Mouse (Mus musculus): ENCODE results near the gene Dusp7. TPM values are rescaled to one million over a fixed set of nuclear protein-coding genes. Genes with fewer than 3 reads are reported as not detected.

The Dusp7 gene
- total RNA-seq, 2 experiments from 2014 or later = 24.9 to 28.3 TPM

DNA sequence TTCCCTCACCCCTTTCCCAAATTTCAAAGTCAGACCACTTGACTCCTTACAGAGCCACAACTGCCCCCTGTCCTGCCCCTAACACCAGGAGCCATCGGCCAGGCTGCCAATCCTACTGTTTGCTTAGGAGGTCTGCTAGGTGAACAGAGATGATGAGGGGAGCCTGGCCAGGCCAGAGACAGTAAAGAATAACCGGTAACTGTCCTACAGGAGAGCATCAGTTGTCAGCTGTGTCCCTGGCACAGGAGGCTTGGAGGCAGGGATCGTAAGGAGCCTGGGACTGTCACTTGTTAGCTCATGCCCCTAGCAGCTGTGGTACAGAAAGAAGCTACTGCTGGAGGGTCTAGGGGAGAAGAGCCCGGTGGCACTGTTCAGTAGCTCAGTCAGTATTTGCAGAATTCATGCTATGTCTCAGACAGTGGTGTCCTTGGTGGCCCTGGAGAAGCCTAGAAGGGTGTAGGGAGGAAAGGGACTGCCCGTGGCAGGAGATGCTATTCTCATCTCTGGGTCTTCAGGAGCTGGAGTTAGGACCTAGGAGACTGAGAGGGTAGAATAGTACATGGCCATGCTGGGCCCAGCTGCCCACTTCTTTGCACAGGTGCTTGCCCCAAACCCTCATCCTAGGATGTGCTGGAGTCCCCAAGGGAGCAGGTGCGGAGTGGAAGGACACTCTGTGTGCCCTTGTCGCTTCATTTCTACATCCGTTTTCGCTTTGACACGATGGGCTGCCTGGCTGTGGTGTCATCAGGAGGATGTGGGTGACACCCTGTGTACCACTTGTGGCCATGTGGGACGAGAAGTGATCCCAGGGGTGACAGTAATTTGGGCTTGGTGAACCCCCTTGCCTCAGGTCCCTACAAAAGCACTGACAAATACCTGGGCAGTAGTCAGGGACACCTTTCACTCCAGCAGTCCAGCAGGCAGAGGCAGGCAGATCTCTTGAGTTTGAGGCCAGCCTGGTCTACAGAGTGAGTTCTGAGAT, 4.3 kb downstream of the Dusp7 start:
- intact Hi-C loops (cut with DNase I) = no loop called here

DNA sequence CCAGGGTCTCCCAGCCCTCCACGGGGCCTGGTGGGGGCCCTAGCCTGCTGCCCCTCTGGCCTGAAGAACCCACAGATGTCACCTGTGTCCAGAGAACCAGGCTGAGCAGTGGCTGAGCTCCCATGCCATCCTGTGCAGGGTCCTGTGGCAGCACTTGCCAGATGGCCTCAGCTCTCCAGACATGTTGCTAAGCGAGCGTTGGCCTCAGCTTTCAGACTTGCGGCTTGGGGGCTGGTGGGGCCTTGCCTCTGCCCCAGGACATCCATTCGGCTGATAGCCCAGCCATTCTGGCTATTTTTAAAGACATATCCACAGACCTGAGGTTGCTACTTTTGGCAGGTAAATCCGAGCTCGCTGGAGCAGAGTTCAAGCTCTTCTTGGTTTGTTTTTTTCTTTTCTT, 5.5 kb downstream of the Dusp7 start:
- intact Hi-C loops (cut with DNase I) = no loop called here
- DNase-seq = no peak

More for the DNA sequence above, 4.3 kb downstream of the Dusp7 start:
- no peak for DNase-seq

DNA sequence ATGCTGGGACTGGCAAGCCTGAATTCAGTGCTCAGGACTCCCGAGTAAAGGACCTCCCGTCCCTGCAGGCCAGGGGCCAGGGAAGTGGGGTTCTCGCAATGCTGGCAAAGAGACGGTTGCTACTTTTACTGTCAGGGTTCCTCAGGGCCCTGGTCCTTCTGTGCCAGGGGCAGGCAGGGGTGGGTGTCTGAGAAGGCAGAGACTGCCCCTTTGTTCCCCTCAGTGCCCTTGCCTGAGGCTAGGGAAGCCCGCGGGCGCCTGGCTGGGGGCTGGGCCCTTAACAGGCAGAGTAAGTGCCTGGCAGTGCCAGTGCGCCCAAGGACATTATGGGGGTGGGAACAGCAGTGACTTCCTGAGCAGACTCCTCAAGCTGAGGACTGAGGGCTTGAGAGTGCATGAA, 8.8 kb downstream of the Dusp7 start:
- intact Hi-C loops (cut with DNase I) = no loop called here
- no peak for DNase-seq

DNA sequence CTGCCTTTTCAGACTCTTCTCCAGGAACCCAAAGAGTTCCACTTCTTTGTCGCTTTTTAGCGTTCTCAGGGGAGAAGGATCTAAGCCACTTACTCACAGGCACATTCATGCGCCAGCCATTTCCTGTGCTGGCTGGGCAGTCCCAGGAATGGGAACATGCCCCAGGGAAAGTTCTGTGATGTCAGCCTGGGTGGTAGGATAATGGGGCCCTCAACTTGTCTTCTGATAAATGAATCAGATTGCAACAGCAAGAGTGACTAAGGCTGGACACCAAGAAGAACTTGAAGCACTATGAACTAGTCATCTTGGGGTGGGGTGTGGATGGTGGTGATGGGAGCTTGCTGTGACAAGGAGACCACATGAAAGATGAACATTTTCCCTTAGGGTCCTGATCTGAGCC, 9.6 kb downstream of the Dusp7 start:
- intact Hi-C loops (cut with DNase I) = no loop called here
- no peak for DNase-seq

DNA sequence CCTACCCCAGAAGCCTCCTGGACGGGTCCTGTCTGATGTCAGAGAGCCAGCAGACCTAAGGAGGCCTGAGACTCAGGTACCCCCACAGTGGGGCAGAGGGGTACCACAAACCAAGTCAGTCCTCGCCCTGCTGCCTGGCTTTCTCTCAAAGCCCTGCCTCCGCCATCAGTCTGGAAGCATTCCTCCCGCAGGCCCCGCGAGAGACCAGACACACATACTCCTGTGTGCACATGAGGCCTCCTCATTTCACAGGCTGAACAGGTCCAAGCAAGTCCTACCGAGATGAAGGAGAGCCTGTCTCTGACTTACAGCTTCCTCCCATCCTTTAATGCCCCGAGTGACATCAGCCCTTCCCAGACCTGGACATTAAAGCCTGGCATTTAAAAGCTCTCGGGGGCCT, 10.3 kb downstream of the Dusp7 start:
- intact Hi-C loops (cut with DNase I) = no loop called here
- DNase-seq = no peak

DNA sequence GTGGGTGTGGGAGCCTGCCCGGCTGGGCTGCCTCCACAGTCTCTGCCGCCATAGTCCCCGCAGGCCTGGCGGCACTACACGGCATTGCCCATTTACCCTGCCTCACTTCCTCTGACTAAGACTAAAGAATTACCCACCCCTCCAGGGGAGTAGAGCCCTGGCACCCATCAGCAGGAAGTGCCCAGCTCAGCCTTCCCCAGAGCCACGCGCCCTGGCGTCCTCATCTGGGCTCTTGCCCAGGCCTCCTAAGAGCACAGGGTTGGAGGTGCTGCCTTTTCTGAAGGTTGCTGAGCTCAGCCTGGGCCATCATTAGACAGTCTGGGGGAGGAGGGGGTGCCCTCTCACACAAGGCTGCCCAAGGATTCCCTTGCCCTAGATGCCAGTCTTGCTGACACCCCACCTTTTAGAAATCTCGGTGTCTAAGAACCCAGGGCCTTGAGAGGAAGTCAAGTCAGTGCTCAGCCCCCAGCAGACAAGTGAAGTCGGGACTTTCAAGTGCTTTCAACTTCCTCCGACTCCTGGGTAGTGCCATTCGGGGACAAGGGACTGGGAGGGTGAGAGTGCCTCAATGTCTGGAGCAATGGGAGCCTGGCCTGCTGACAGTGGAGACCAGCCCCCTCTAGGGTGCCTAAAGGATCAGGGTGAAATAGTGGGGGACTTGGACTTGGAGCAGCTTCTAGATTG, 17.9 kb downstream of the Dusp7 start:
- DNase-seq = peak; percentile 37 to 52
- intact Hi-C loops (cut with DNase I) = loop anchor here (2.0 kb wide), 1 partner anchor 16 kb away; no protein-coding TSS in a partner anchor

DNA sequence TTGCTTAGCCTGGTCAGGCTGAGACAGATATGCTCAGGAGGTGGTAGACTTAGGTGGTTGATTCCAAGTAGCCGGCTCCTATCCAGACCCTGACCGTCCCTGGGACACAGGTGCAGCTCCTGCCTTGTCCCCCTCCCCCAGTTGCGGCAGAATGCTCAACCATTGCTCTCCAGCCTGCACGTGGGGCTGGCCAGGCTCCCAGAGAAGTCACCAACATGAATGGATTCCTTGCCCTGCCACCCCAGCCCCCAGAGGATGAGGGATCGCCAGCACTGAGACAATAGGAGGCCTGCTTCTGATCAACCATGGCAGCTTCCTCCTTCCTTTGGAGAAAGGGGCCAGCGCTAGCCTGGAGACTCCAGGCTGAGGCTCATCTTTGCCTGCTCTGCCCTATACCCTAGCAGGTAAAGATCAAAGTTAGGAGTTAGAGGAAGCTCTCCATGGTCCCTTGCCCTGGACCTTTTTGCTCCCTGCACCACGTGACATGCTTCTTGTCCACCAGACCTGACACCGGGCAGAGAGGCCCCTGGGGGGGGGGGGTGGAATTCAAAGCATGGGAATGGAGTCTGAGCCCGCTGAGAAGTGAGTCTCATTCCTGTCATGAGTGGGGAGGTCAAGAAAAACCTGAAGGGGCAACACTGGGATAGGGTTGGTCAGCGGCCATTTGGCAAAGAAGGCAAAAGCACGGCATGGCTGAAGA, 24.5 kb downstream of the Dusp7 start:
- no peak for DNase-seq
- intact Hi-C loops (cut with DNase I) = no loop called here

DNA sequence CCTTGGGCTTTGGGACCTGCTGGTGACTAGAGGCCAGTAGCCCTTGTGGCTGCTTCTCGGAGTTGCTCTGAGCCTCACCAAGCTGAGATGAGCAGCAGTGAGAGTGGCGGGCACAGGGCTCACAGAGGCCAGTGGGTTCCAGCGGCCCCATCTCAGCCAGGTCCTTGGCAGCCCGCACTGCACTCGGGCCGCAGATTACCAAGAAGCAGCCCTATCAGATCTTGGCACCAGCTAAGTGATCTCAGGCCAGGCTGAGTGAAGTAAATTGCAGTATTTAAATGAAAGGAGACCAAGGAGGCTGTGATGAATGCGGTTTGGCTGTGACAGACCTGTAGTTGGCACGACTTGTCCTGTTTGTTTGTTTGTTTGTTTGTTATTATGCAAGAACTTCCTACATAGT, 25.1 kb downstream of the Dusp7 start:
- DNase-seq = no peak
- intact Hi-C loops (cut with DNase I) = no loop called here

DNA sequence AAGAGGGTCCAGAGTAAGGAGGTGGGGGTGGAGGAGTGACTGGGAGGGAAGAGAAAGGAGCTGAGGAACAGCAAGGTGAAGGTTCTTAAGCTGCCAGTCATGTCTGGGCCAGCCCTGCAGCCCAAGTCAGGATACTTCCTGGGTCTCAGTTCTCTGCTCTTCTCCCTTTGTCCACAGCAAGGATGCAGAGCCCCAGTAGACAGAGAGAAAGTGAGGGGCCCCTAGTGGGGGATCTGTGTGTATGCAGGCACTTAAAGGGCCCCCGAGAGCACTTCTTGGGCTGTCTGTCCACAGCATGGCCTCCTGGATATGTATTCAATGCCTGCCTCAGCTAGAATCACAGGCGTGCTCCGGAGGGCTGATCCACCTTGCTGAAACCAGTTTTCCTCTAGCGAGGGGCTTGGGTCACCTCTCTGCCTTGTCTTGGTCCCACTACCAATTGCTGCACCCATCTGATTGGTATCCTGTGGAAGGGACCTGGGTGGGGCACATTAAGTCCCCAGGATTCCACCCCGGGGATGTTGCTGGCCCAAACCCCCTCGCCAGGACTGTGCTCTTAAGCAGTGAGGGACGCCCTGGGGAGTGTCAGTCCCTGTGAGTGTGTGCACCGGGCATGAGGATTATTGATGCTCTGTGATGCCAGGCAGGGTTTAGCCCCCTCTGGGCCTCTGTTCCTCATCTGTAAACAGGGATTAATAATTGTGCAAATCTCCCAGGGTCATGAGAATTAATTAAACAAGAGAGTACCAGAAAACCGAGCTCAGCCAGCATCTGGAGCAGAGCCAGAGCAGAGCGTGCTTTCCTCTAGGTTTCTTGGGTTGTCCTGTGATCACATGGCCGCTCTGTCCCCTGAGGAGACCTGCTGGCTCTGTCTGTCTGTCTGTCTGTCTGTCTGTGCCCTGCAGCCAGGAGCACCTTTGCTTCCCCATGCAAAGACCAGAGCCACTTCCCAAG, 26.5 kb downstream of the Dusp7 start:
- DNase-seq = no peak
- intact Hi-C loops (cut with DNase I) = no loop called here

DNA sequence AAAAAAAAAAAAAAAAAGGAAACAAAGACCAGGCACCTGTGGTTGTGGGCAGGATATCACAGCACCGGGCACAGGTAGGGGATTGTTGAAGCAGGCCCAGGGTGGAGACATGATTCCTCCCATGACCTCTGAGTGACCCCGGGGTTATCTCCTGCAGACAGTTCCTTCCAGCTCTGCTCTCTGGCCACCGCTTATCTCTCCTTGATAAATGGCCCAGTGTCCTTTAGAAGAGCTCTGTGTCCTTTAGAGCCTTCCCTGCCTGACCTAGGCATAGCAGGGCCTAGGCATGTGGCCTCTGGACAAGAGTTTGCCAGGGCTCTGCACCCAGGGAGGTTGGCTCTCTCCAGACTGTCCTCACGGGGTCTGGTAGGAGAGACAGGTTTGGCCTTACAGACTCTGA, 29.3 kb downstream of the Dusp7 start:
- no peak for DNase-seq
- intact Hi-C loops (cut with DNase I) = no loop called here

DNA sequence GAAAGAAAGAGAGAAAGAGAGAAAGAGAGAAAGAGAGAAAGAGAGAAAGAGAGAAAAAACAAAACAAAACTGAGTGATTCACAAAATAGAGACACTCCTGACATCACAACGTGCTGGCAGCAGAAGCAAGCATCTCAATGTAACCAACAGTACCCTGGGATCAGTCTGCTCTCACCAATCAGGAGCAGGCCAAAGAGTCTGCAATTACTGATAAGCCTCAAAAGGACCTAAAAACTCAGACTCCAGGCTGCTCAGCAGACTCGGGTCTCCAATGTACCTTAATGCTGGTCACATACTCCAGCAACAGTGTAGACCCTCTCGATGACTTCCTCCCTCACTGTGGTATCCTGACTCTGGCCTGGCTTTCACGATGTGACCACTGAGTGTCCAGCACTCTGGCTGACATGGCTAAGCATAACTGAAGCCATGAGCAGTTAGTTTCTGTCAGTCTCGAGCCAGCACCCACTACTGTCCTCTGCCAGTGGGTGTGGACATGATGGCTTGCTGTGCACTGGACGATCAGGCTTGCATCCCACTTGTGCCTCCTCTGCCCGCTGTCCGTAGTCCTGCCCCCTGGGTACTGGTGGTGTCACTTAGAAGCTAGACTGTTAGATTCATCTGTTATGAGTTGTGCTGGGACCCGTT, 30.4 kb downstream of the Dusp7 start:
- intact Hi-C loops (cut with DNase I) = no loop called here
- DNase-seq = no peak

DNA sequence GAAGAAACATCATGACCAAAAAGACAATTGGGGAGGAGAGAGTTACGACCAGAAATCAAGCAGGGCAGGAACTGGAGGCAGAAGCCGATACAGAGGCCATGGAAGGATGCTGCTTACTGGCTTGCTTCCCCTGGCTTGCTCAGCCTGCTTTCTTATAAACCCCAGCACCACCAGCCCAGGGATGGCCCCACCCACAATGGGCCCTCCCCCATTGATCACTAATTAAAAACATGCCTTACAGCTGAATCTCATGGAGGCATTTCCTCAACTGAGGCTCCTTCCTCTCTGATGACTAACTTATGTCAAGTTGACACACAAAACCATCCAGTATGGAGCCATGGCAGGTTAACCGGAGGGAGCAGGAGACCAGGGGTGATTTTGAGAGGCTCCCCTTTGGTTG, 31.4 kb downstream of the Dusp7 start:
- intact Hi-C loops (cut with DNase I) = no loop called here

DNA sequence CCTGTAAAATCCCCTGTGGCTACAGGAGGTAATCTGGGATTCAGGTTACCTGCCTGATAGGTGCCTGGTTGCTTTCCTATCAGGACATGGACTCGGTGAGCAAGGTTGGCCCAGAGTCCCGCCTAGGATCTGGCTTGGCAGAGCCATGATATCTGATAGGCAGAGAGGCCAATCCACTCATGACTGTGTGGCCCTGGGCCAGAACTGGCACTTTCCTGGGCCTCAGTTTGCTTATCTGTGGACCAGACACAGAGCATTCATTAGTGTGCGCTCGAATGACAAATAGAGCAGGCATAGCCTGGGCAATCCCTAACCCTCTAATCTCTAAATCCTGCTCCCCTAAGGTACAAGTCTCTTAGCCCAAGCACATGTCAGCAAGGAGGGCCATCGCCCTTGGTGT, 33.7 kb downstream of the Dusp7 start:
- DNase-seq = no peak
- intact Hi-C loops (cut with DNase I) = loop anchor here (2.0 kb wide), 1 partner anchor 15 kb away; no protein-coding TSS in a partner anchor

More for the DNA sequence above, 31.4 kb downstream of the Dusp7 start:
- DNase-seq = no peak

DNA sequence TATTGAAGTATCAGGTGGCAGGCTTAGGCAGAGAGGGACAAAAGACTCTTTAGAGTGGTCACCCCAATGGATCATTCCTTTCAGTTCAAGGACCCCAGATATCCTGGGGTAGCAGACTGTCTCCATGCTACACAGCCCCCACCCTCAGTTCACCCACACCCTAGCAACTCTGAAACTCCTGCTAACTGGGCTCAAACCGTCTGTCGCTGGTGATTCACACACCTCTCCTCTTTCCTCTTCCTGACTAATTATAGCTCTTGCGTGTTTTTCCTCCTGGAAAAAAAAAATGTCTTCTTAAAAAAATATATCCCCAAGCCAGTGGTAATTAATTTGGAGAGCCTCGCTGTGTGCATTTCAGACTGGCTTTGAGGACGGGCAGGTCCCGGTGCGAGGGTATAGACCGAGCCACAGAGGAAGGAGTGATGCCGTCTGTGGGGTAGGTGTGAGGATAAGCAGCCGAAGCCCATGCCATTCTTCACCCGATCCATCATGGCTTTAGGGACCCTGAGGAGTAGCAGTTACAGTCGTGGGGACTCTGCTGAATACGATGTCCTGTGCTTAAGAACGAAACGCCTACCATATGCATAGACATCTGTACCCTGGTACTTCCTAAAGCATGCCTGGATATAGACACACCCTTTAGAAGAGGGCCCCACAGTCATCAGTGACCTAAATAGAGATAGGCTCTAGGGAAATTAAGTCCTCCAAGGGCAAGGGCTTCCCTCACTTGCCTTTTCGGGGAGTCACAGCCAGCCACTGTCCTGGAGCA, 34.4 kb downstream of the Dusp7 start:
- DNase-seq = no peak
- intact Hi-C loops (cut with DNase I) = loop anchor here (2.0 kb wide), 1 partner anchor 16 kb away; no protein-coding TSS in a partner anchor

DNA sequence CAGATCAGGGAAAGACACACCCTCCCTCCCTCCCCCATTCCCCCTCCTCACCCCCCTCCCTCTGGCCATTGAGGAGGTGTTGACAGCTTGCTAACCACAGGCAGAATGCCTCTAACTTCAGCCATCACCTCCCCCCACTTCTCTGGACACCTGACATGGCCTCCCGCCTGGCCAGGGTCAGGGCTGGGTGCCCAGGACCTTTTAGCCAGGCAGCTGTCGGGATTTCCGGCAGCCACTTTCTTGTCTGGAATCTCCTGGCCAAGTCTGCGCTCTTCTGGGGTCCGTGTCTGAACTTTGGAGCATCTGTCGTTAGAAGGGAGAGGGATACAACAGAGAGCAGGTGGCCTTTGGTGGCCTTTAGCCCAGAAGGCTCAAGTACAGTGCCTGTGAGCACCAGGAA, 36.8 kb downstream of the Dusp7 start:
- intact Hi-C loops (cut with DNase I) = no loop called here
- DNase-seq = peak; percentile 61 to 69

DNA sequence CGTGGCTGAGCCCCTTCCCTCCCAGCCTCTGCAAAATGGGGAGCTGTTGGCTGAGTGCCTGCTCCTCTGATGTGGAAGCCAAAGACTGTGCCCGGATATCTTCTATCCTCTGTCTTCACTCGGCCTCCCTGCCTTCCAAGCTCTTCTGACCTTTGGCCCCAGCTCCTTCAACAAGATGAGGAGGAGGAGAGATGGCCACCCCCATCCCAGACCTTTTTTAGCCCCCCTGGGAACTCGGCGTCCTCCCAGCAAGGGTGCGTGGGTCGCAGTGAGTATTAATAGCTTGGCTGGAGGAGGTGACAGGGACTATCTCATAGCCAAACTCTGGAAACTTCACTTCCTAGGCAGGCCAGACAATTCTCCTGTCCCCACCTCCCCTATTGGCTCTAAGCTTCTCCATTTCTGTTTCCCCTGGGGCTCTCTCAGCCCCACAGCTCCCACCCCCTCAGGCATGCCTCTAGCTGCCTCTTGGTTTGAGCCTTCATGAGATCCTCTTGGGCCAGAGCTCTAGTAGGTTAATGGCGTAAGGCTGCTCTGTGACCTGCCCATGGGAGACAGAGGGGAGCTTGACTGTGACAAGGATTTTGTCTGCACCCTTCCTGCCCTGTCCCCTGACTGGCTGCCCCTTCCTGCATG, 38.1 kb downstream of the Dusp7 start:
- intact Hi-C loops (cut with DNase I) = no loop called here

DNA sequence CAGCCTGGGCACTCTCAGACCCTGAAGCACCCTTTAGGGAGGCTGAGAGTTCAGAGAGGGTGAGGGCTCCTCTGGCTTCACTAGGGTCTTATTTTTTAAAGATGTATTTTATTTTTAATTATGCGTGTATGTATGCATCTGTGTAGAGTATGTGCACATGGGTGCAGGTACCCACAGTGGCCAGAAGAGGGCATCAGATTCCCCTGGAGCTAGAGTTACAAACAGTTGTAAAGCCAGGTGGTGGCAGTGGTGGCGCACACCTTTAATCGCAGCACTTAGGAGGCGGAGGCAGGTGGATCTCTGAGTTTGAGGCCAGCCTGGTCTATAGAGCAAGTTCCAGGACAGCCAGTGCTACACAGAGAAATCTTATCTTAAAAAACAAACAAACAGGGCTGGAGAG, 40.7 kb downstream of the Dusp7 start:
- intact Hi-C loops (cut with DNase I) = no loop called here
- DNase-seq = no peak

More for the DNA sequence above, 38.1 kb downstream of the Dusp7 start:
- peak; percentile 48 to 74 for DNase-seq

DNA sequence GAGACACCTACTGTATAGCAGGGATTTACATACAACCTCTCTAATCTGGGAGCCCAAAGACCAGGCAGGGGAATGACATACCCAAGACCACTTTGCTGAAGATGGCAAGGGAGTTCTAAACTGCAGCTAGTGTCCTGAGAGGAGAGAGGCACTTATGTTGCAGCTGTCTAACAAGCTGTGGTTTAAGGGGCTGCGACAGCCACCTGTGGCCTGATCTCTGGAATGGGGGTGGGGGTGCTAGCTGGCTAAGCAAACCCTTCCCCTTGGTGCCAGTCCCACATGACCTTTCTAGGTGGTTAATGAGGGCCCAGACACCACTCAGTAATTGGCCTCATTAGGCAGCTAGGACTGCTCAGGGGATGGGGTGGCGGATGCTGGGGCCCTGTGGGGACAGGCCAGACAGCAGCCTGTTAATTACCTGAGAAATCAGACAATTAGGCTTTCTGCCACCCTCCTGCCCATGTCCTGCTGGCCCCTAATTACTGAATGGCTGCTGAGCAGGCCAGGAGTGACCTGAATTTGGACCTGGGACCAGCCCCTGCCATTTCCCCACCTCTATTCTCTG, 41.7 kb downstream of the Dusp7 start:
- intact Hi-C loops (cut with DNase I) = loop anchor here (2.0 kb wide), 1 partner anchor 39 kb away; no protein-coding TSS in a partner anchor
- no peak for DNase-seq
